Mouse (Mus musculus) embryonic fibroblast, embryonic 13.5 days (primary cell): ENCODE results near the gene Gm20388. TPM values are rescaled to one million over a fixed set of nuclear protein-coding genes. Genes with fewer than 3 reads are reported as not detected.

Experiments
- H3K27ac ChIP-seq: 2 replicates; pipeline ENCODE4 v1.5.1; 2012; ENCODE audit warnings: low read length, control low read depth, inconsistent platforms; ENCODE audit not compliant: insufficient read depth
- H3K4me1 ChIP-seq: 2 replicates; pipeline ENCODE4 v1.6.1; 2011; ENCODE audit warnings: low read length; ENCODE audit not compliant: control insufficient read depth, insufficient read depth
- H3K4me3 ChIP-seq: 2 replicates; pipeline ENCODE4 v1.5.1; 2011; ENCODE audit warnings: mild to moderate bottlenecking, control low read depth, low read length; ENCODE audit not compliant: insufficient read depth
- CTCF ChIP-seq: IDR thresholded peaks from 2 replicates; pipeline ENCODE4 v1.5.1; 2011; ENCODE audit warnings: mild to moderate bottlenecking, control low read depth, low read length, moderate library complexity, borderline replicate concordance; ENCODE audit not compliant: insufficient read depth
- POLR2A ChIP-seq: IDR thresholded peaks from 2 replicates; pipeline ENCODE4 v1.6.1; 2011; ENCODE audit warnings: low read depth, mild to moderate bottlenecking, control low read depth, low read length, moderate library complexity
- polyA plus RNA-seq: library from polyadenylated mRNA; stranded (reverse); fragments of >200 nt; gene quantifications from 2 replicates; pipeline ENCODE4 v1.2.4, GENCODE M21; 2011; ENCODE audit warnings: low read depth; ENCODE audit not compliant: missing spikeins, insufficient read length

Gm20388 gene
- polyA plus RNA-seq, 1 experiment: 82.8 TPM

- Histone ChIP-seq H3K4me1 (0 out of 2 replicates have a peak, but pooled peaks cover 3% of the 10 kb centered on the region), H3K27ac (no peak overlapping the region), H3K4me3 (no peak overlapping the region)
- TF ChIP-seq CTCF: no peak
- TF ChIP-seq POLR2A: no peak
These were observed 264.0 kb downstream of the Gm20388 start for GRCm38 (mm10) chr8:120174606-120175005.

GRCm38 (mm10) chr8:120176605-120177004 lies 266.0 kb downstream of the Gm20388 start:
- TF ChIP-seq CTCF (no peak), POLR2A (no peak)
- no peak overlapping the region for H3K27ac ChIP-seq

GRCm38 (mm10) chr8:120177318-120178123 lies 266.9 kb downstream of the Gm20388 start, which contains the start of gene Fam92b:
Gene Fam92b, minus strand, starts transcription at chr8:120177466.
- H3K27ac ChIP-seq: no peak within 1 kb of the TSS
- no peak within 1 kb of the TSS for H3K4me3 ChIP-seq
- TF ChIP-seq POLR2A (no peak), CTCF (no peak)
- H3K4me1 ChIP-seq: 0 out of 2 replicates have a peak, but pooled peaks cover 3% of the 10 kb centered on the region

More at GRCm38 (mm10) chr8:120176605-120177004, 266.0 kb downstream of the Gm20388 start:
- H3K4me3 ChIP-seq: no peak overlapping the region
- H3K4me1 ChIP-seq: 0 out of 2 replicates have a peak, but pooled peaks cover 3% of the 10 kb centered on the region

GRCm38 (mm10) chr8:120178124-120178514 lies 267.5 kb downstream of the Gm20388 start:
- 0 out of 2 replicates have a peak, but pooled peaks cover 3% of the 10 kb centered on the region for H3K4me1 ChIP-seq
- no peak overlapping the region for H3K27ac ChIP-seq
- no peak for TF ChIP-seq POLR2A
- no peak for TF ChIP-seq CTCF

GRCm38 (mm10) chr8:120179027-120179431 lies 268.4 kb downstream of the Gm20388 start:
- Histone ChIP-seq H3K4me1 (0 out of 2 replicates have a peak, but pooled peaks cover 3% of the 10 kb centered on the region), H3K4me3 (no peak overlapping the region; the same call in 1 of the 2 replicates), H3K27ac (no peak overlapping the region)
- peak; percentile 98 for TF ChIP-seq CTCF
- TF ChIP-seq POLR2A: no peak

More at GRCm38 (mm10) chr8:120178124-120178514, 267.5 kb downstream of the Gm20388 start:
- no peak overlapping the region for H3K4me3 ChIP-seq

GRCm38 (mm10) chr8:120180445-120180970 lies 269.9 kb downstream of the Gm20388 start:
- no peak overlapping the region for H3K4me3 ChIP-seq
- H3K27ac ChIP-seq: no peak overlapping the region
- H3K4me1 ChIP-seq: 0 out of 2 replicates have a peak, but pooled peaks cover 3% of the 10 kb centered on the region
- TF ChIP-seq CTCF (no peak), POLR2A (no peak)

- Histone ChIP-seq H3K4me3 (no peak overlapping the region), H3K27ac (no peak overlapping the region), H3K4me1 (0 out of 2 replicates have a peak, but pooled peaks cover 3% of the 10 kb centered on the region)
- TF ChIP-seq CTCF (no peak), POLR2A (no peak)
These were observed 270.6 kb downstream of the Gm20388 start for GRCm38 (mm10) chr8:120181274-120181673.

- H3K4me1 ChIP-seq: 0 out of 2 replicates have a peak, but pooled peaks cover 3% of the 10 kb centered on the region
- H3K4me3 ChIP-seq: no peak overlapping the region
- TF ChIP-seq POLR2A: no peak
- no peak overlapping the region for H3K27ac ChIP-seq
These were observed 271.3 kb downstream of the Gm20388 start for GRCm38 (mm10) chr8:120181861-120182414.

- no peaks in the 10 kb centered on the region for H3K4me1 ChIP-seq
- H3K27ac ChIP-seq: no peak overlapping the region
- TF ChIP-seq POLR2A (no peak), CTCF (no peak)
- no peak overlapping the region for H3K4me3 ChIP-seq
These were observed 273.7 kb downstream of the Gm20388 start for GRCm38 (mm10) chr8:120184366-120184765.
